Mouse (Mus musculus): ENCODE measurements around the gene Oaf.

- TF ChIP-seq GATA1 (IDR thresholded peaks at IDR 0.05; ENCODE audit: low read depth, low read length) (peak; percentile 82), ZNF384 (IDR thresholded peaks at IDR 0.05; ENCODE audit: low read depth, low read length) (no peak), POLR2A (IDR thresholded peaks at IDR 0.05; ENCODE audit: control insufficient read depth in 1 of 2, insufficient read depth in 1 of 2, low read depth in 1 of 2, low read length in 2 of 2, poor library complexity in 1 of 2) (peak in 1 of 2 experiments; percentile 47; a peak in 1 of 4 replicates), NELFE (IDR thresholded peaks at IDR 0.05; ENCODE audit: low read depth, low read length) (peak; percentile 39; the same call in 1 of the 2 replicates), EP300 (IDR thresholded peaks at IDR 0.05; ENCODE audit: low read depth in 1 of 2, low read length in 2 of 2) (peak; percentile 43 to 63), POLR2AphosphoS5 (IDR thresholded peaks at IDR 0.05; ENCODE audit: borderline replicate concordance, low read depth, low read length) (no peak), TBP (IDR thresholded peaks at IDR 0.05; ENCODE audit: low read depth, low read length) (peak; percentile 64), ETS1 (IDR thresholded peaks at IDR 0.05; ENCODE audit: low read depth, low read length) (peak; percentile 54), RAD21 (IDR thresholded peaks at IDR 0.05; ENCODE audit: low read depth, low read length) (no peak), CTCF (IDR thresholded peaks at IDR 0.05 in 2 of 3, conservative IDR thresholded peaks at IDR 0.05 in 1 of 3; ENCODE audit: control insufficient read depth in 1 of 3, insufficient read depth in 1 of 3, low read depth in 2 of 3, low read length in 3 of 3, poor library complexity in 1 of 3, severe bottlenecking in 1 of 3) (no peak), ZC3H11A (IDR thresholded peaks at IDR 0.05; ENCODE audit: low read depth, low read length) (no peak), TAL1 (IDR thresholded peaks at IDR 0.05; ENCODE audit: low read length) (peak; percentile 33; the same call in 1 of the 2 replicates), KAT2A (conservative IDR thresholded peaks at IDR 0.05; ENCODE audit: low read depth, low read length) (no peak)
Measured at GRCm38 (mm10) chr9:43238167-43238566, 1.5 kb downstream of the Oaf start.

Measured in MEL (cell line).